Mouse (Mus musculus) spleen, postnatal 4 days (tissue): ENCODE measurements around the gene Pak1.

Source experiments
- DNase-seq, 2 experiments: peaks; one replicate each; pipeline ENCODE4 v3.0.0; 2022; ENCODE audit warnings: low spot score in 2 of 2

Gene Pak1

DNA sequence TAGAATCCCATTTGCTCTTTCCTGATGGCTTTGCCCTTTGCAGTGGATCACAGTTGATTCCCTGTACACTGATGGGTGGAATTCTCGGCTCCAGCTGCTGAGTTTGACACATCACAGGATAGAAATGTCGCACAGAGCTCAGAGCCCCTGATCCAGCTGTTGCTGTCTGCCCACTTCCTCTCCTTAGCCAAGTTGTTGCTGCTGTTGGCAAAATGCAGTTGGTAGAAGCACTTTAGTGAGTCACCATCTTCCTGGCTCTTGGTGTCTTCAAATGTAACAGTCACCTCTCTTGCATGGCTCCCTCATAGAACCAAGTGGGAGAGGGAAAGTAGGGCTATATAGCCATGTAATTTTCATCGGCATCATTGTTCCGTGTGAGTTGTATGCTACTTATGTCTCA is 11.2 kb upstream of the Pak1 start:
- no peak for DNase-seq

DNA sequence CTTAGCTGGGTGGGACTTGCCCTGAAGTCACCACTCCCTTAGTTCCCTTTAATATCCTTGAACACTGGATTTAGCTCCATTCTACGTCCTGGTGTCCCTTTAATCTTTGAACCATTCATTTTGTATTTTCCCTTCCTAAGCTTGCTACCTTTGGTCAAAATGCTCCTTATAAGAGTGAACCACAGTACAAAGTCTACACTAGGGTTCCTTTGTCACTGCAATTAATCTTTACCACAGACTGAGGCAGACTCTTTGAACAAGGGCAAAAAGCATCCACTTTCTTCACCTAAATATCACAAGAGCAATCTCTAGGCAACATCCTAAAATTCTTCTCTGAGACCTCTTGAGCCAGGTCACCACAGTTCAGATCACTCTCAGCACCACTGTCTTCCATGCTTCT is 8.1 kb upstream of the Pak1 start:
- DNase-seq = no peak

DNA sequence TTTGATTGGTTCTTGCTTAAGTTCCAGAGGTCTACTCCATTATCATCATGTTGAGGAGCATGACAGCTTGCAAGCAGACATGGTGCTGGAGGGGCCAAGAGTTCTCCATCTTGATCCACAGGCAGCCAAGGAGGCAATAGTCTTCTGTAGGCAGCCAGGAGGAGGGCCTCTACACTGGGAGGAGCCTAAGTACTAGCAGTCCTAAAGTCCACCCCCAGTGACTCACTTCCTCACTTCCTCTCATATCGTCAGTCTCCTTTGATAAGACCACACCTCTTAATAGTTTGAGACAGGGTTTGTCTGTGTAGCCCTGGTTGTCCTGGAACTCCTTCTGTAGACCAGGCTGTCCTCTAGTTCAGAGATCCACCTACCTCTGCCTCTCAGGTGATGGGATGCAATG is 7.5 kb upstream of the Pak1 start:
- DNase-seq = no peak

DNA sequence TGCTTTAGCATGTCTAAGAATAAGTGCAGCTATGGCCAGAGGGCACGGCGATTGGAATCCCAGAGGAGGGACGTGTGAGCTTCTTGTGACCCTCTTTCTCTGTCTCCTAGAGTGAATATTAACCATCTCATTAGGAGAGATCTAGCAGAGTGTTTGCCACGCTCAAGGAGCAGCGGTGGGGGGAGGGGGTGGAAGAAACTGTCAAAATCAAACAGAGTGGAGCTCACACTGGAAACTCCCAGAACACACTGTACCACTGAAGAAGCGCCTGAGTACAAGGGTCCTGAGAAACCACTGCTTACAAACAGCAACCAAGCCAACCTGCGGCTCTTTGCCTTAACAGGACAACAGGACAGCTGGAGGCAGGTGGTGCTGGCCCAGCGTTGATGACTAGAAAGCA is 6.8 kb upstream of the Pak1 start:
- no peak for DNase-seq

DNA sequence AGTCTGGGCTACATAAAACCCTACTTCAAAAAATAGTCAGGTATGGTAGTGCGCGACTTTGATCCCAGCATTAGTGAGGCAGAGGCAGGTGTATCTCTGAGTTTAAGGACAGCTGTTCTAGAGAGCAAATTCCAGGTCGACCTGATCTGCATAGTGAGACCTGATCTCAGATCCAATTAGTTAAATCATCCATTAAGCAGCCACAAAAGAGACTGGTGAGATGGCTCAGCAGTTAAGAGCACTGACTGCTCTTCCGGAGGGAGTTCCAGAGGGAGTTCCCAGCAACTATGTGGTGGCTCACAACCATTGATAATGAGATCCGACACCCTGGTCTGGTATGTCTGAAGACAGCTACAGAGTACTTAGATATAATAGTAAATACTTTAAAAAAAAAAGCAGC is 4.8 kb upstream of the Pak1 start:
- no peak for DNase-seq

DNA sequence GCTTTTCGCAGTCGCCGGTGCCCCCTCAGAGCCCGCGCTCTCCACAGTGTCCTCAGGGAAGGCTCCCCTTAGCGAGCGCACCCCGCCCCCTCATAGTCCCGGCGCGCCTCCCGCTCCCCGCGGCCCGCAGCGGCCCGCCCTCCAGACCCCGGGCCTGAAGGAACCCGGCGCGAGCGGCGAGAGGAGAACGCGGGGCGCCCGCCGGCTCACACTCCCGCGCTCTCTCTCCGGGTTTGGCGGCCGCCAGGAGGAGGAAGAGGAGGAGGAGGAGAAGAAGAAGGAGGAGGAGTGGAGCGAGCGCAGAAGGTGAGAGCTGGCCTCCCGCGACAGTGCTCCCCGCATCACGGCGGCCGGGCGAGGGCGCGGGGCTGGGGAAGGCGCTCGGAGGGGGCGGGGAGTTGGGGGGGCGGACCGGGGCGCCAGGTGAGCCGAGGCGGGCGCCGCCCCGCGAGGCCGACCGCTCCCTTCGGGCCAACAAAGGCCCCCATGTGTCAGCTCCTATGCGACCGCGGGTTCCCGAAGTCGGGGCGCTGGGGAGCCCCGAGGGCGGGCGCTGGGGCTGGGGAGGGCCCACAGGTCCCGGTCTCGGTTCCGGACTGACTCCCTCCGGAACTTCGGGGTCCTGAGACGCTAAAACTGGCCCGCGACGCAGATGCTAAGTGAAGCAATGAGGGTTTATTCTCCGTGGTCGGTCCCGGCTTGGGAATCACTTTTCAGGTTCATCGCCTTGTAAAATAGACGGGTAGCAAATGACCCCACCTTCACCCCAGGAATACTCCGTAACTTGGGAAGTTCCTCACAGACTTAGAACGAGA is 535 bp downstream of the Pak1 start:
- DNase-seq = no peak

DNA sequence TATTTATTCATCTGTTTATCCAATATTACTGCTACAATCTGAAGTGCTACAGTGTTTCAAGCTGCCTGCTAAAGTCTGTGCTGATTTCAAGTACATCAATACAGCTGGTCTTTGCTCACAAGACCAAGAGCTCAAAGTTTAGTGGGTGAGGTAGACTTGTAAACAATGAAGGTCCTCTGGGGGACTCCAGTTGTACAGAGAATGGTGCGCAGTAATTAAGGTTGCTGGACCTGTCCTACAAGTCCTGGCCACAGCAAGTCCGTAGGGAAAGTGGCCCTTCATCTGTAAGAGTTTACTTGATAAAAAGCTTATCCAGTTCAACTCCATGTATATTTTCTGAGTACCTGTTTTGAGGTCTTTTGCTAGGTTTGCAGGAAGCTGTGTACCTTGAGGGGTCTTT is 1.9 kb downstream of the Pak1 start:
- no peak for DNase-seq

DNA sequence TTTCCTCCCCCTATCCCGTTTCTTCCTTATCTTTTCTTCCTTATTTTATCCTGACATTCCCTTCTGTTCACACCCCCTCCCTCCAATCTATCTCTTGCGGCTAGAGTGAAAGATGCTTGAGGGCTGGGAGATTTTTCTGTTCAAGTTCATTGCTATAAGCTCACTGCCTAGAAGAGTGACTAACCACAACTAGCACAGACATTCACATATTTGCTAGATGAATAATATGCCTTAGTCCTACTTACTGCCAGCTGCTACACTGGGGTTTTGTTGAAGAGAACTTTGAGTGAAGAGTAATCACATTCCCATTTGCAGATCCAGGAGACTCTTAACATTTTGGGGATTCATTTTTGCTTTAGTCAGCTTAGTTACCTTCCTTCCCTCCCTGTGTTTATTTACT is 4.0 kb downstream of the Pak1 start:
- DNase-seq = no peak

DNA sequence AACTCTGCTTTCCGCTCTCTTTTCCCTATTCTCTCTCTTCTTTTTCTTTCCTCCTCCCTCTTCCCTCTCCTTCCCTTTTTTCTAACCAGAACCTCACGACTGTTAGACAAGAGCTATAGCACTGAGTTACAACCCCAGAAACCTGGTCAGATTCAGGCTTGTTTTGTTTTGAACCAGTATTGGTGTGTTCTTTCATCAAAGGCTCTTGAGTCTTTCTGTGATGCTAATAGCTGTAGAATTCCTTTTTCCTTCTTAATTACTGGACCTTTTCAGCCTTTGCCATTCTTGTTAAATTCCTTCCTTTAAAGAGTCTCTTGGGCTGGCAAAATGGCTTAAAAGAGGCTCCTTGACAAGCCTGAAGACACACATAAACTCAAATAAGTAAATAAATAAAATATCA is 14.8 kb downstream of the Pak1 start:
- no peak for DNase-seq

DNA sequence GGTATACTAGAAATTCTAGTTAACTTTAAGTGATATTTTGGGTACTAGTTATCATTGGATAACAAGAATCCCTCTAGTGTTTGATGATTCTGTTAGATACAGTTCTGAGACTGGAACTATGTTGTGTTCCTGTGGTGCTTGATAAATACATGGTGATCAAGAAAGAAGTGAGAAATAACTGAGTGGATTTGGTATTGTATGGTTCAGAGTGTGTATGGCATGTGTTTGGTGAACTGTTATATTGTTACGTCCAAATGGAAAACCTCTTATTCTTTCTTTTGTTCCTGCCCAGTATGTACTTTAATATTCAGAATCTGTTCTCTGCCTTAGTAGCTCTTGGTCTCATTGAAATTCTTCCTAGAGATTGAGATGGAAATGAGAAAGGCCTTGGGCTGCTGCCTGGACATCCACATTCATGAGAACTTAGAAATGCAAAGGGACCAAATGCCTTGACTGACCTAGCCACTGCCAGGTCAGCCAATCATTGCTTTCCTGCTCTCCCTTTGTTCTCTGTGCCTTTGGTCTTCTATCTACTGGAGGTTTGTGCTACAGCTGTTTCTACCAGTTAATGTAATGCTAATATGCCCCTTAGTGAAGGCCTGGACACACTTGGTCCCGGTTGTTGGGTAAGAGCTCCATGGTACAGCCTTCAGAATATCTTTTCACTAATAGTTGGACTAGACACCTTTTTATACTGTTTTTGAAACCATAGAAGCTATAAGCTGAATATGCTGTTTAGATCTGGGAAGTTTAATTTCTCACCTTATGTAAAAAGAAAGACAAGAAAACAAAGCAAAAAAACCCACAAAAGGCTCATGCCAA is 16.1 kb downstream of the Pak1 start:
- DNase-seq = no peak

DNA sequence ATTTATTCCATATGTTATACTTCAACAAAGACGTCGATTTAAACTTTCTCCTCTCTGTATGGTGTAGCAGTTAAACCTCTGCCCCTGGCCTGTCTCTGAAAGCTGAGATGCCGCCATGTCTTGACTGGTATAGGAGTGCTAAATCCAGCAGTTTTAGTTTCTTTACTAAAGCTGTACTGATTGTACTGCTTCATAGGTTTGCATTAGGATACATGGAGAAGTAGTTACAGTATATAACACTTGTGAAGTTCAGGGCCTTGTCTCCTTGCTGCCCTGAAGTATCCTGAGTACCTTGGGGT is 16.7 kb downstream of the Pak1 start:
- no peak for DNase-seq

DNA sequence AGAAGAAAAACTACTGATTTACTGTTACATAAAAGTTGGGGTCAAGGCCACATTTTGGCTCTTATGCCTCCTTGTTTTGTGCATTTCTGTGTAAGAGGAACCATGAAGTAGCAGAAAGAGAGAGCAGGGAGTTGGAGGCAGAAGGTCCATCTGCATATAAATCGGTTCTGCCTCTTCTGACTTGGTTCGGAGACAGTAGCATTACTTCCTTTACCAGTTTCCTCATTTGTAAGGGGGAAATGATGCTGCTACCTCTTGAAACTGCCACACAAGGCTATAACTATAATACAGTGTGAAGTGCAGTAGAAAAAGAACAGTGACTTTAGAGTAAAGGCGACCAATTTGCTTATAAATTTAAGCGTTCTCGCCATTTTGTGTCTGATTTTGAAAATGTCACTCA is 21.0 kb downstream of the Pak1 start:
- no peak for DNase-seq

DNA sequence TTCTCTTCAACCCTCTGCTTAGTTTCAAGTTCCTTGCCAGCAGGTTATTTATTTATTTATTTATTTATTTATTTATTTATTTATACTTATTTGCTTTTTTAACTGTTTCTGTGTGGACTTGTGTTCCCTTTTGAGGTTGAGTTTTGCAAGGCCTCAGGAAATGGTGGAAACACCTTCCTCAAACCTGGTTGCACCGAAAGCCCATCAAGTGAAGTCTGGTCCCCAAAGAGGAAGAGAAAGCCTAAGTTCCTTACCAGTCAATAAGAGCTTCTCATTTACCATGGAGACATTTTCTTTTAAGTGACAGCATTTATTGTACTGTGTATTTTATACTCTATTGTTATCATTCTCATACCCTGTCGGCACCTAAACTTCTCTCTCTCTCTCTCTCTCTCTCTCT is 33.5 kb downstream of the Pak1 start:
- no peak for DNase-seq

DNA sequence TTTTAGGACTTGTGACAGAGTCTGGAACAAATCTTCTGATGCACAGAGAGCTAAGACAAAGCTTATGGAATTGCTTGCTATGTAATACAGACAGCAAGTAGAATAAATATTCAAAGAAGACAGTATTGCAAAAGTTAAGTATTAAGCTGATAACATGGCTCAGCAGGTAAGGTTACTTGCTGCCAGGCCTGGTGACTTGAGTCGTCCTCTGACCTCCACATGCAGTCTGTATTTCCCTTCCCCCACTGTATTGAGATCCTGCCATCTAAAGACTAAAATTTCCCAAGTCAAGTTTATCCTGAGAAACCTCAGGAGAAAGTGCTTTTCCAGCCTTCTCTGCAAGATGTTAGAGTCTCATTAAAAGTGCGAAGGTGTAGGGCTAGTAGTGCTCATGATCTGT is 40.8 kb downstream of the Pak1 start:
- DNase-seq = no peak

DNA sequence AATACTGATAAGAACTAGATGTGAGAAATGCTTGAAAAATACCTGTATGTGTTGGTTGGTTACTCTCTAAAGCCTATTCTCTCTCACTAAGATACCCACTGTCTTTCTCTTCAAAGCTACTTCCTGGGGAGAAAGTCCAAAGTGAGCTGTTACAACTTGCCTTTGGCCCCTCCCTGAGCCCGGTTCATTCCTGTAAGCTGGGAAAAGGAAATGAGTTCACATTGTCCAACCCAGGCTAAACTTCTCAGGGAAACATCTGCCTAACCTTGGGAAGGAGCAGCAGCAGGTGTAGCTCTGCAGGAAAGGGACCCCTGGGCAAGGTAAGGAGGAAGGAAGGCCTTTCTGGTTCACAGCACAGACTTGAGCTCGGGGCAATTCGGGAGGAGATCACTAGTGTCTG is 42.4 kb downstream of the Pak1 start:
- DNase-seq = no peak

DNA sequence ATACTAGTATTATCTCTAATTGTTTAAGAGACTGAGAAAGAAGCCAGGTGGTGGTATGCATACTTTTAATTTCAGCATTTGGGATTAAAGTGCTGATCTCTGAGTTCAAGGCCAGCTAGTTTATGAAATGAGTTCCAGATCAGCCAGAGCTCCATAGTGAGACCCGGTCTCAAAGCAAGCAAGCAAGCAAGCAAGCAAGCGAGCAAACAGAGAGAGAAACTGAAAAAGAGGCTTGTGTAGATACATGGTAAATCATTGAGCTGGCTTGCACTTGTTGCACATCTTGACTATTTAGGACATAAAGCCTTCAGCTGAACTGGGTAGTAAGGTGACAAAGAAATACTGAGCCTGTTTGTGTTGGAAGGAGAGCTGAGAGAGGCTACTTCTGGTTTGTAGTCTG is 44.6 kb downstream of the Pak1 start:
- DNase-seq = no peak

DNA sequence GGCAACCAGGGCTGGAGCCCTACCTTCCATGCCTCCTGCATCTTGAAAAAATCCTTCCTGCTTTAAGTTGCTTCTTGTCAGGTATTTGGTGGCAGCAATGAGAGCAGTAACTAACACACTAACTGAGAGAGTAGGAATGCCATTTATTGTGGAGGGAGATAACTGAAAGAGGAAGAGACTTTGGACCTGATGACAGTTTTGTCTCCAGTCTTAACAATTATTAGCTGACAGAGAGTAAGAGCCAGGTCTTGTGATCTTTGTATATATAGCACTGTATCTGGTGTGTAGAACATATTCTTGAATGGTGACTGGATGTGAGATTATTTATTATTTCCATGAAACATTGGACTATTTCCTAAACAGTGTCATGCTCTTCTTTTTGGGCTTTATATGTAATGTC is 50.2 kb downstream of the Pak1 start:
- DNase-seq = no peak

DNA sequence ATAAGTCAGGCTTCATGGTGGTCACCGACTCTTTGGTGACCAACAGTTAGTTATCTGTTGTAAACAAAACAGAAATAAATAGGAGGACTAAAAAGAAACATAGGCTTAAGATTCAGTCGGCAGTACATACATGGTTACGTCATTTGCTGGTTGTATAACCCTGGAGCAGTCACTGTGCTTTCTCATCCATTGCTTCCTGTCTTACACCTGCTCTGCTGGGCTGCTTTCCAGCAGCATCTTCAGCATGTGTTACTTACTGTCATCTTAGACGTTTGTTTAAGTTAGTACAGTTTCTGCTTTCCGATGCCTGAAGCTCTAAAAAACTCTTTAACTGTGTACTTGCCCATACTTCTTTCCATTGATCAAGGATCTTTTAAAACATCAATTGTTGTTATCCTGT is 53.0 kb downstream of the Pak1 start:
- no peak for DNase-seq

DNA sequence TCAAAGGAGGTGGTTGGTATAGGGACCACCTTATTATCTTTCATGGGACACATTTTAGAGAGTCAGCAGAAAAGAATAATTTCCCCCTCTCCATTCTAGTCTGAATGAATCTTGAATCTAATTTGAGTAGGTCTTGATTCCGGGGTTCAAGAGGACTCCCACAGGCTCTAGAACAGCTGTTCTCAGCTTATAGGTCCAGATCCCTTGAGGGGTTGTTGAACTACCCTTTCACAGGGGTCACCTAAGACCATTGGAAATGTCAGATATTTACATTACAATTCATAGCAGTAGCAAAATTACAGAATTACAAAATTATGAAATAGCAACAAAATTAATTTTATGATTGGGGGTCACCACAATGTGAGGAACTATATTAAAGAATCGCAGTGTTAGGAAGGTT is 54.0 kb downstream of the Pak1 start:
- no peak for DNase-seq

DNA sequence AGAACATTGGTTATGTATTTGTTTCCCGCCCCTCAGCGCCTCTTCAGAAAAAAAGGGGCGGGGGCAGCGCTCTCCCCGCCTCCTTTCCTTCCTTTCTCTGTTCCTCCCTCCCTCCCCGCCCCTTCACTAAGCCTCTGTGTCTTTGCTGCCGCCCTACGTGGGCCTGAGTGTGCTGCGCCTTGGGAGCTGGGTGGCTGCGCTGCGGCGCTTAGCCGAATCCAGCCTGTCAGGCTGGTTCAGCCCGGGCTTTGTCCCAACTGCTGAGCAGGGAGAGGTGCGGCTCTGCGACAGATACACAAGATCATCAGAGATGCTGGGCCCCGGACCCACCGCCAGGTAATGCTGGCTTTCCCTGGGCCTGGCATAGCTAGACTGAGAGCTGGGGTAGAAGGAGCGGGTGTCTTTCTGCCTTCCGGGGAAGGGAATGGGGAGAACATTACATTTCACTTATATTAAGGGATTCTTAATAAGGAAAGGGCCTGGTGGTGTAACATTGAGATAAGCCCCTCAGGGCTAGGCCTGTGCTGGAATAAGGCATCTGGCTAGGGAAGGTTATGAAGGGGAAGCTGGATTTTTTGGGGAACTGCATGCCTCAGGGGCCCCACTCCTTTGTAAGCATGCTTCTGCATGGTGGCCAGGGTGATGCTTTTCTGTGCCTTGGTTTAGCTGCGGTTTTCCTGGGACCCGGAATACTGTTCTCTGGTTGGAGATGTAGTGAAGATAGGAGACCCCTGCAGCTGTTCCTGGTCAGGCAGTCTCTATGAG is 54.6 kb downstream of the Pak1 start:
- peak; percentile 52 to 72 for DNase-seq

DNA sequence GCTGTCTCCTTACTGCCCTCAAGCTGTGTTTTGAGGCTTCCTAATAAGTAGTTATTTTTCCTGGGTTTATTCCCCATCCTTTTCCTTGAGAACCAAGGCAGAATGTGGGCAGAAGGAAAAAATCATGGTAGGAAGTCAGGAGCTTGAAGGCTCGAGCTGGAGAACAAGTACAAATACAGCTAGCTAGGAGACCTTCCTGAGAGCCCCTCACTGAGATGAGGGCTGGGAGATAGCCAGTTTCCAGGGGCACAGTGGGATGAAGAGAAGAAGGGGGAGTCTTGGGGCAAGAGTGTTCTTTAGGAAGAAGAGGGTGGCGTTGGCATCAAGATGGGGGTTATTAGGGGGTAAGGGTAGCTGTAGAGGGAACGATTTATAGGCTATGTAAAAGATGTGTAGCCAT is 56.1 kb downstream of the Pak1 start:
- DNase-seq = no peak

DNA sequence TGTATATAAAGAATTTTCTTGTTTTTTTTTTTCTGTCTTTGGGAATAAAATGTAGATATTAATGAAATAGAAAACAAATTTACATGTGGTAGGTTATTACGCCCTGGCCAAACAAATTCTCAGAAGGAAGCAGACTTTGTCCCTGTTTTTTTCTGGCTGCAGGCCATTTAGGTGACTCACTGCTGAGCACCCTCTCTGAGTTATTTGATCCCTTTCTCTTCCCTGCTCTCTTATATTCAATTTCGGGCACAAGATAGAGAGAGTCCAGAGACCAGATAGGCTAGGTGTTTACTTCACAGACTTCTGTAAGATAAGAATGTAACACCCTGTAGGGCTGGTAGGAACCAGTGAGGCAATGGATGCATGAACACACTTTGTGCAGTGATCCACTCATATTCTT is 57.2 kb downstream of the Pak1 start:
- no peak for DNase-seq

DNA sequence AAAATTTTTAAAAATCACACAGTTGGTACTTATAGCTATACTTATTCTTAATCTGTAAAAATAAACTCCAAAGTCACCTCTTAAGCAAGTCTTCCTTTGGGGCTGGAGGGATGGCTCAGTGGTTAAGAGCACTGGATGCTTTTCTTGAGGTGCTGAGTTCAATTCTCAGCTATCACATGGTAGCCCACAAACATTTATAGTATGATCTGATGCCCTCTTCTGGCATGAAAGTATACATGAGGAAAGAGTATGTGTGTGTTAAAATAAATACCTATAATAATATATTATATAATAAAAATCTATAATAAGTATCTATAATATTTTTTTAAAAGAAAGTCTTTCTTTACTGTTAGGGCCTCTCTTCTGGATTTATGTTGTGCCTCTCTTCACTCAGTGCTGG is 58.2 kb downstream of the Pak1 start:
- no peak for DNase-seq
